Mouse (Mus musculus) ES-E14 (cell line): Measurements from ENCODE around the gene B3galt1. TPM values are rescaled to one million over a fixed set of nuclear protein-coding genes. Genes with fewer than 3 reads are reported as not detected.

ENCODE experiments used
- DNase-seq: peaks from one replicate; pipeline ENCODE4 v3.0.0-alpha.2; 2013; ENCODE audit warnings: low read depth, low spot score
- H3K27ac ChIP-seq: 2 replicates; pipeline ENCODE4 v1.5.1; 2012; ENCODE audit warnings: low read depth, mild to moderate bottlenecking, low read length, moderate library complexity, mixed read lengths; ENCODE audit not compliant: poor library complexity, insufficient read depth, severe bottlenecking
- H3K36me3 ChIP-seq: 2 replicates; pipeline ENCODE4 v1.6.1; 2012; ENCODE audit warnings: mild to moderate bottlenecking, low read length, moderate library complexity, mixed read lengths; ENCODE audit not compliant: control insufficient read depth, poor library complexity, insufficient read depth, severe bottlenecking
- H3K4me1 ChIP-seq, 2 experiments: fragments of 150-350 bp in 1 of 2; sonication (generic) in 1 of 2; 2 replicates each; pipeline ENCODE4 v1.6.1; 2012; ENCODE audit warnings: low read length in 2 of 2, mild to moderate bottlenecking in 1 of 2, mixed read lengths in 1 of 2; ENCODE audit not compliant: control insufficient read depth in 2 of 2, insufficient read depth in 2 of 2, poor library complexity in 1 of 2
- H3K4me3 ChIP-seq, 2 experiments: fragments of 150-350 bp in 1 of 2; sonication (generic) in 1 of 2; 2 replicates each; pipeline ENCODE4 v1.5.1; 2012; ENCODE audit warnings: low read length in 2 of 2, low read depth in 1 of 2, mild to moderate bottlenecking in 1 of 2, mixed read lengths in 1 of 2; ENCODE audit not compliant: insufficient read depth in 1 of 2, poor library complexity in 1 of 2, severe bottlenecking in 1 of 2
- H3K9ac ChIP-seq: 2 replicates; pipeline ENCODE4 v1.6.1; 2012; ENCODE audit warnings: low read depth, mild to moderate bottlenecking, low read length, mixed read lengths; ENCODE audit not compliant: poor library complexity, insufficient read depth, severe bottlenecking
- H3K9me3 ChIP-seq: fragments of 150-350 bp; sonication (generic); 2 replicates; pipeline ENCODE4 v1.6.1; 2012; ENCODE audit warnings: low read depth, mild to moderate bottlenecking, low read length; ENCODE audit not compliant: control insufficient read depth, insufficient read depth
- CHD2 ChIP-seq: IDR thresholded peaks from 2 replicates; pipeline ENCODE4 v1.6.1; 2014; ENCODE audit warnings: mild to moderate bottlenecking, low read depth, low read length, inconsistent platforms
- HCFC1 ChIP-seq: IDR thresholded peaks from 2 replicates; pipeline ENCODE4 v1.6.1; 2012; ENCODE audit warnings: low read length, inconsistent platforms, borderline replicate concordance; ENCODE audit not compliant: insufficient read depth
- MAFK ChIP-seq: IDR thresholded peaks from 2 replicates; pipeline ENCODE4 v1.6.1; 2014; ENCODE audit warnings: mild to moderate bottlenecking, low read depth, low read length, inconsistent platforms; ENCODE audit not compliant: insufficient read depth
- ZC3H11A ChIP-seq: IDR thresholded peaks from 2 replicates; pipeline ENCODE4 v1.6.1; 2012; ENCODE audit warnings: low read depth, mild to moderate bottlenecking, inconsistent platforms, low read length, borderline replicate concordance
- ZNF384 ChIP-seq: IDR thresholded peaks from 2 replicates; pipeline ENCODE4 v1.6.1; 2012; ENCODE audit warnings: low read depth, low read length, inconsistent platforms
- in situ Hi-C, 2 experiments: fragments of 600-800 bp; cut with MboI; formaldehyde crosslinking; loops; one replicate each; pipeline ENCODE4 v1.15.1; 2025; ENCODE audit warnings: low sequenced_read_pairs in 2 of 2, inconsistent platforms in 1 of 2; ENCODE audit not compliant: unreplicated experiment in 2 of 2
- total RNA-seq: library from RNA; depleted of rRNA; stranded (reverse); fragments of 300-350 nt; gene quantifications from 2 replicates; pipeline ENCODE4 v1.2.3, GENCODE M21; 2012

Gene B3galt1
- total RNA-seq, 1 experiment, result 1.5 TPM

- TF ChIP-seq CHD2, result no peak
- TF ChIP-seq MAFK, result no peak
- TF ChIP-seq HCFC1, result no peak
- no peak for TF ChIP-seq ZC3H11A
- no peak for TF ChIP-seq ZNF384
- Histone ChIP-seq H3K9ac (no peak overlapping the region), H3K4me1 (no peaks in the 10 kb centered on the region), H3K36me3 (no peaks in the 10 kb centered on the region), H3K27ac (no peak overlapping the region), H3K9me3 (no peaks in the 10 kb centered on the region), H3K4me3 (no peak overlapping the region)
- in situ Hi-C loops, result no loop called here
- no peak for DNase-seq
Measured at GRCm38 (mm10) chr2:67829055-67829915, 263.6 kb downstream of the B3galt1 start.

DNA sequence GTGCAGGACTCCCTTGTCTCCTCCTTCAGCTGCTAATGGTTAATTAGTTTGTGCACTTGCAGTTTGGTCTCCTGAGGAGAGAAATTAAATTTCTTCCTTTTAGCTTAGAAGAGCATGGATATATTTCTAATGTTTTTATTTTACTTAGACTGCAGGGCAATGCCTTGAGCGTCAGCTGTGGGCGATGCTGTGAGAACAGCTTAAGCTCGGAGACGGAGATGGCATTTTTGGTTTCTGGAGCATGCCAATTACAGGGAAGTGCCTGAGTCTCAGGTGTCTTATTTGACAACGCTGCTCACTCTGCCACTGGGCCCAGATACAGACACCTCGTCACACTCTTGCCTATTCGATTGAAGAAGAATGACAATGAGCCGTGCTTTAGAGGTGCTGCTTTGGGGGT lies 282.1 kb downstream of the B3galt1 start:
- in situ Hi-C loops, result no loop called here
- Histone ChIP-seq H3K9ac (no peak overlapping the region), H3K4me1 (no peaks in the 10 kb centered on the region), H3K27ac (no peak overlapping the region), H3K4me3 (no peak overlapping the region), H3K9me3 (no peaks in the 10 kb centered on the region), H3K36me3 (no peaks in the 10 kb centered on the region)
- DNase-seq, result no peak
- TF ChIP-seq ZNF384 (no peak), ZC3H11A (no peak), MAFK (no peak), CHD2 (no peak), HCFC1 (no peak)

DNA sequence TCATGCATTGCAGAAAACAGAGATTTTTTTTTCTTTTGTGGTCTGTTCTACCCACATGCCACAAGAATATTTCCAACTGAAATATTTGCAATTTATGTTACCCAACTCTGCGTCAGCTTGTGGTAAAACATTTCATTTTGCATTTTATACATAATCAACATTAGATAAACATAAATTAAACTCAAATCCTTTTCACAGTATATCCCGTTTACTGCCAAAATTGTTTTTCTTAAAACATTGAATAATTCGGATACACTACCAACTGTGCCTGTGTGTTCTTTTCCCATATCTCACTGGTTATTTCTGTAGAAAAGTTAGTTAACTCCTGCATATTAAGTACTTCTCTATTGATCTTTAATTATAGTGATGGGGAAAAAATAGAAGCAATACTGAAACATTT lies 285.1 kb downstream of the B3galt1 start:
- Histone ChIP-seq H3K27ac (no peak overlapping the region), H3K4me1 (no peaks in the 10 kb centered on the region), H3K36me3 (no peaks in the 10 kb centered on the region), H3K9ac (no peak overlapping the region), H3K9me3 (no peaks in the 10 kb centered on the region), H3K4me3 (no peak overlapping the region)
- in situ Hi-C loops, result no loop called here
- TF ChIP-seq MAFK, result no peak
- no peak for TF ChIP-seq ZC3H11A
- no peak for DNase-seq

GRCm38 (mm10) chr2:67858340-67858739 lies 292.7 kb downstream of the B3galt1 start:
- H3K36me3 ChIP-seq, result no peaks in the 10 kb centered on the region
- TF ChIP-seq ZNF384 (no peak), ZC3H11A (no peak), HCFC1 (no peak), CHD2 (no peak), MAFK (no peak)
- H3K4me1 ChIP-seq, result no peaks in the 10 kb centered on the region
- H3K9ac ChIP-seq, result no peak overlapping the region
- no peak overlapping the region for H3K27ac ChIP-seq
- in situ Hi-C loops, result no loop called here
- H3K9me3 ChIP-seq, result no peaks in the 10 kb centered on the region
- H3K4me3 ChIP-seq, result no peak overlapping the region
- no peak for DNase-seq

- no peak for DNase-seq
- no peaks in the 10 kb centered on the region for H3K9me3 ChIP-seq
- H3K36me3 ChIP-seq, result no peaks in the 10 kb centered on the region
- H3K9ac ChIP-seq, result no peak overlapping the region
- TF ChIP-seq CHD2, result no peak
- TF ChIP-seq ZC3H11A, result no peak
- no peak for TF ChIP-seq ZNF384
- TF ChIP-seq HCFC1, result no peak
- TF ChIP-seq MAFK, result no peak
- H3K27ac ChIP-seq, result no peak overlapping the region
- in situ Hi-C loops, result no loop called here
- H3K4me1 ChIP-seq, result no peaks in the 10 kb centered on the region
- H3K4me3 ChIP-seq, result no peak overlapping the region
Measured at GRCm38 (mm10) chr2:67859004-67859403, 293.3 kb downstream of the B3galt1 start.
